Mouse (Mus musculus) kidney, adult 2 months (tissue): ENCODE measurements around the gene Gpr50. TPM values are rescaled to one million over a fixed set of nuclear protein-coding genes. Genes with fewer than 3 reads are reported as not detected.

Experiments used
- DNase-seq: peaks from one replicate; pipeline ENCODE4 v3.0.0; 2021
- H3K27ac ChIP-seq: fragments of 200-500 bp; 2 replicates; pipeline ENCODE4 v1.5.1; 2012; ENCODE audit warnings: low read depth, low read length, control low read depth, inconsistent platforms; ENCODE audit not compliant: insufficient read depth
- H3K27me3 ChIP-seq: fragments of 200-500 bp; replicated peaks from 2 replicates; pipeline ENCODE4 v1.6.1; 2012; ENCODE audit warnings: mild to moderate bottlenecking, moderate library complexity, low read length, inconsistent platforms; ENCODE audit not compliant: control insufficient read depth, insufficient read depth
- H3K36me3 ChIP-seq: fragments of 200-500 bp; 2 replicates; pipeline ENCODE4 v1.6.1; 2012; ENCODE audit warnings: mild to moderate bottlenecking, moderate library complexity, low read length, inconsistent platforms; ENCODE audit not compliant: control insufficient read depth, insufficient read depth
- H3K4me1 ChIP-seq: fragments of 200-500 bp; 2 replicates; pipeline ENCODE4 v1.6.1; 2011; ENCODE audit warnings: low read length; ENCODE audit not compliant: control insufficient read depth, insufficient read depth
- H3K4me3 ChIP-seq: fragments of 200-500 bp; 2 replicates; pipeline ENCODE4 v1.5.1; 2011; ENCODE audit warnings: mild to moderate bottlenecking, low read depth, low read length, control low read depth; ENCODE audit not compliant: insufficient read depth
- CTCF ChIP-seq: fragments of 200-500 bp; conservative IDR thresholded peaks from 2 replicates; pipeline ENCODE4 v1.5.1; 2011; ENCODE audit warnings: low read depth, mild to moderate bottlenecking, control low read depth, low read length, moderate library complexity, mixed read lengths; ENCODE audit not compliant: insufficient read depth, insufficient read length
- POLR2A ChIP-seq: fragments of 200-500 bp; IDR thresholded peaks from one replicate; pipeline ENCODE4 v1.6.1; 2011; ENCODE audit warnings: low read depth, low read length, control low read depth
- WGBS: fragments of 180-500 bp; shearing (Covaris S2); methylation state at CpG from one replicate; pipeline ENCODE4 v1.1.7; 2018; 5-methylcytosine and 5-hydroxymethylcytosine counted together
- polyA plus RNA-seq: library from polyadenylated mRNA; depleted of rRNA; stranded (reverse); fragments of >200 nt; gene quantifications from 2 replicates; pipeline ENCODE4 v1.2.3, GENCODE M21; 2012; rRNA removed

The Gpr50 gene
- polyA plus RNA-seq, result not detected in 2 replicates

DNA sequence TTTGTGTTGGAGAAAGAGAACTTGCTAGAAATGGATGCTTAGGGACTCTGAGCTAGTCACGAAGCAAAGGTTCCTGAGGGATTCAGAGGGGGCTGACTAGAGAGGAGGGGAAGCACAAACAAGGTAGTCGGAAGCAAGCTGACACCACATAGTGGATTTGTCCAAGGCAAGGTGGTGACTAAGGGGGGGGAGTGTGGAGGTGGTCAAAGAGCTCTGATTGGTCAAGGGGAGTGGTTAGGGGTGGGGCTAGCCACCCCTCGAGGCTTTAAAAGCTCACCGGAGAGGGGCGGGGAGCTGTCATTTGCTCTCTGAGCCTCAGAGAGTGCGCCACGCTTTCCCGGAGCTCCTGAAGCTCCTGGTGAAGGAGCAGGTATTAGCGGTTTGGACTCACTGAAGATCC, at the start of gene Gpr50:
Gpr50 (plus strand) TSS at position 294 of the 400 bp plus-strand sequence.
- Histone ChIP-seq H3K27ac (no peak within 1 kb of the TSS), H3K36me3 (no peaks in the 10 kb centered on the region), H3K27me3 (no peaks in the 10 kb centered on the region; the same call in none of the 2 replicates), H3K4me3 (peak within 1 kb of the TSS; percentile 8; the same call in 1 of the 2 replicates), H3K4me1 (no peaks in the 10 kb centered on the region)
- DNase-seq, result no peak
- TF ChIP-seq CTCF (no peak), POLR2A (no peak)
- WGBS, result 10% methylated on average over 9 of the region's 9 CpGs

GRCm38 (mm10) chrX:71622286-71622685, 41.2 kb upstream of the Gpr50 start:
- DNase-seq, result no peak
- H3K4me3 ChIP-seq, result no peak overlapping the region
- H3K4me1 ChIP-seq, result no peaks in the 10 kb centered on the region
- H3K27me3 ChIP-seq, result no peaks in the 10 kb centered on the region
- TF ChIP-seq CTCF, result no peak
- WGBS, result 27% methylated on average over 1 of the region's 1 CpGs
- no peaks in the 10 kb centered on the region for H3K36me3 ChIP-seq
- no peak overlapping the region for H3K27ac ChIP-seq

DNA sequence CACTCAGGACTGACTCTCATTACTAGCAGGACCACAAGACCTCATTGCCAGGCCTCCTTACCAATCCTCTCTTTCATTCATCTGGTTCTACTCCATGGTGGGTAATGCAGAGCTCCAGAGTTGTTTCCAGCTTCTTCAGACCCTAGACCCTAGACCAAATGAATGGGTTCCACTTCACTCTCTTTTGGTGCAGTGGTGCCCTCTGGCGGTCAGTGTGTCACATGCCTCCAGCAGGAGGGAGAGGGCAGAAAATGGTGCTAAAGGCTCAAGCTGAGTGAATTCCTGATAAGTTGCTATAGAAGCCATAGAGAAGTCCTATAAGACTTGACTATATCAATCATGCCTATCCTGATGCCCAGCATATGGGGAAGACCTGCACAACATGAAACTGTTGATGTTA, 39.6 kb upstream of the Gpr50 start:
- Histone ChIP-seq H3K27me3 (no peaks in the 10 kb centered on the region), H3K4me3 (no peak overlapping the region), H3K27ac (no peak overlapping the region), H3K4me1 (no peaks in the 10 kb centered on the region), H3K36me3 (no peaks in the 10 kb centered on the region)
- peak; percentile 56 for TF ChIP-seq CTCF
- TF ChIP-seq POLR2A, result no peak
- peak; percentile 18 for DNase-seq
- 14% methylated on average over 1 of the region's 1 CpGs for WGBS

- WGBS, result 3% methylated on average over 4 of the region's 4 CpGs
Observed at GRCm38 (mm10) chrX:71628306-71628705, 35.2 kb upstream of the Gpr50 start.

GRCm38 (mm10) chrX:71630709-71631108, 32.8 kb upstream of the Gpr50 start:
- WGBS, result 50% methylated on average over 4 of the region's 4 CpGs
- Histone ChIP-seq H3K27me3 (no peaks in the 10 kb centered on the region), H3K4me1 (no peaks in the 10 kb centered on the region), H3K4me3 (no peak overlapping the region), H3K36me3 (no peaks in the 10 kb centered on the region), H3K27ac (no peak overlapping the region)
- TF ChIP-seq POLR2A (no peak), CTCF (no peak)
- DNase-seq, result no peak

More at GRCm38 (mm10) chrX:71628306-71628705, 35.2 kb upstream of the Gpr50 start:
- H3K4me3 ChIP-seq, result no peak overlapping the region
- TF ChIP-seq CTCF (no peak), POLR2A (no peak)
- no peak overlapping the region for H3K27ac ChIP-seq
- no peaks in the 10 kb centered on the region for H3K27me3 ChIP-seq
- peak; percentile 31 for DNase-seq
- no peaks in the 10 kb centered on the region for H3K4me1 ChIP-seq
- H3K36me3 ChIP-seq, result no peaks in the 10 kb centered on the region

- Histone ChIP-seq H3K36me3 (no peaks in the 10 kb centered on the region), H3K4me3 (no peak overlapping the region), H3K4me1 (no peaks in the 10 kb centered on the region), H3K27ac (no peak overlapping the region), H3K27me3 (no peaks in the 10 kb centered on the region)
- no peak for DNase-seq
- 35% methylated on average over 1 of the region's 1 CpGs for WGBS
- TF ChIP-seq POLR2A, result no peak
- TF ChIP-seq CTCF, result no peak
Observed at GRCm38 (mm10) chrX:71631130-71631529, 32.3 kb upstream of the Gpr50 start.

DNA sequence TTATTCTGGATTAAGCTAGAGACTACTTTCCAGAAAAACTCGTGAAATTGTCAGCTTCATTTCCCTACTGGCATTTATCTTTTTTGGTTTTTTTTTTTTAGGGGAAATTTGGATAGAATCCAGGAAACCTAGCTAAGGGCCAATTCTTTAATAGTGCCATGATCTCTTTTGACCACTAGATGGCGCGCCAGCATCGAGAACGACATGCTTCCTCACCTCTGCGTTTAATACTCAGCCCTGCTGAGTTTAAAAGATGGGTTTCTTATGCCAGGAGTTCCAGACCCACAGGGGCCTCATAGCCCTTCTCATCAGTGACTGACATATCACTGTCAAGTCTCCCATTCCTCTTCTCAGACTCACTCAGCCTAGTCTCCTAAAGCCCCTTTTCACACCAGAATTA, 15.5 kb upstream of the Gpr50 start:
- Histone ChIP-seq H3K27ac (no peak overlapping the region), H3K4me1 (no peaks in the 10 kb centered on the region), H3K4me3 (no peak overlapping the region), H3K27me3 (no peaks in the 10 kb centered on the region), H3K36me3 (no peaks in the 10 kb centered on the region)
- peak; percentile 53 for DNase-seq
- WGBS, result 0% methylated on average over 6 of the region's 6 CpGs
- TF ChIP-seq POLR2A, result no peak
- peak; percentile 69 for TF ChIP-seq CTCF
